Mouse (Mus musculus) heart, postnatal 14 days (tissue): ENCODE data around the gene Acad8. TPM values are rescaled to one million over a fixed set of nuclear protein-coding genes. Genes with fewer than 3 reads are reported as not detected.

Source experiments
- DNase-seq, 2 experiments: peaks; one replicate each; pipeline ENCODE4 v3.0.0; 2021 to 2022
- intact Hi-C: fragments of 180-260 bp; cut with DNase I; formaldehyde crosslinking; loops from one replicate; pipeline ENCODE4 v1.15.1; 2025
- total RNA-seq, 2 experiments: library from RNA; stranded (reverse); gene quantifications; 2 replicates each; pipeline ENCODE4 v1.2.3; 2021

Gene Acad8
- total RNA-seq, 2 experiments from 2014 or later, result 53.5 to 55.1 TPM

- no peak for DNase-seq
- intact Hi-C loops, result no loop called here
These were observed 9.2 kb downstream of the Acad8 start for GRCm38 (mm10) chr9:26990181-26990580.

GRCm38 (mm10) chr9:26985668-26986277 is 13.6 kb downstream of the Acad8 start:
- intact Hi-C loops, result no loop called here
- DNase-seq, result no peak

GRCm38 (mm10) chr9:26985090-26985613 is 14.2 kb downstream of the Acad8 start:
- no peak for DNase-seq

GRCm38 (mm10) chr9:26978776-26979175 is 20.6 kb downstream of the Acad8 start:
- no peak for DNase-seq
- intact Hi-C loops, result no loop called here

More at GRCm38 (mm10) chr9:26985090-26985613, 14.2 kb downstream of the Acad8 start:
- intact Hi-C loops, result no loop called here

DNA sequence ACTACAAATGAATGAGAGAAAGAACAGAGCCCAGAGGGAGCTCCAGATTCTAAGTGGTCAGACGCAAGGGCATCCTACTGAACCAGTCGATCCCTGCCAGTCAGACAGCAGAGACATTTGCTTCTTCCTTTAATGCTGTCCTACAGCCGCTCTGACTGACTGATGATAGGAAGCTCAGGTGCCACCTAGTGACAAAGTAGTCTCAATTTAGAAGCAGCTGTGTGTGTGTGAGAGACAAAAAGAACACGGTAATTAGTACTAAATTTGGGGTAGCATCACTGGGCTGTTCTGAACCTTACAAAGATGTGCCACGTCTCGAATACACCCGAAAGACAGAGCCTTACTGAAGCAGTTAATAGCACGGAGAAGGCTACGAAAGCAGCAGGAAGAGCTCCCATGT is 21.6 kb downstream of the Acad8 start:
- intact Hi-C loops, result no loop called here

DNA sequence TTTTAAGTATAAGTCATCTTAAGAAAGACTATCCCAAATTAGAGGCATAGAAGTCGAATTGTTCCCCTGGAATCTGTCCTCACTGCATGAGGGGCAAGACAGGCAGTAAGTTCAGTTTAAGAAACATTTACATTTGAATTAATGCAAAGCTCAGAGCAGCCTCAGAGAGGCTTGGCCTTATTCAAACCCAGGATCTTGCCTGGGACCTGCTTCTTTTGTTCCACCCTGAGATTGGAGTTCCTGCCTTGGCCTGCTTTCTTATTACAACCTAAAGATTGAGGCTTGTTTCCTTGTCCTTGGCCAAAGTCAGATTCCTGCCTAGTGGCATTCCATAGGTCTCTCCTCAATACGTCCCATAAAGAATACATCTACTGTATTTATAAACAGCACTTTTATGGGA is 51.6 kb downstream of the Acad8 start:
- DNase-seq, result no peak
- intact Hi-C loops, result no loop called here

More for the DNA sequence above, 21.6 kb downstream of the Acad8 start:
- no peak for DNase-seq

DNA sequence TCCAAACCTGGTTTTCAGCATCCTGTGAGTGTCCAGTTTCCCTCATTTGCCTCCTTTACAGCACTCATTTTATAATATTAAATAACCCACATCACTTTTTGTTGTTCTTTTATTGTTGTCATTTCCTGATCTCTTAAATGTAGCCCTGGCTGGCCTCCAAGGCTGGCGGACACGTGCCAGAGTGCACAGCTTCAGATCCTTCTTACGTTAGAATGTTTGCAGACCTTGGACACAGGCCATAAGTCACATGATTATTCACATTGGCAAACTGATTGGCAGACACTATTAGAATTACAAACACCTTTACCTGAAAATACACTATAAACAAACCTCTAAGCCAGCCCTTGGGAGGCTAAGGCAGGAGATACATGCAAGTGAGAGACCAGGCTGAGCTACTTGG is 75.2 kb downstream of the Acad8 start:
- DNase-seq, result peak; percentile 16 to 31
- intact Hi-C loops, result no loop called here

Other genes starting within 250 kb of the Acad8 start
- gene Glb1l2, start 193.1 kb downstream of the Acad8 start, total RNA-seq, result 1 to 10 TPM in 1 of 2 experiments, under 1 TPM in 1; 0.66 to 1.8 TPM
- under 1 TPM in 1 of 2 experiments, not detected in 1; 0.17 TPM for gene Glb1l3, start 138.7 kb downstream of the Acad8 start, total RNA-seq
- gene Gm1110, start 76.5 kb downstream of the Acad8 start, total RNA-seq, result not detected
- gene Thyn1, start 144 bp upstream of the Acad8 start, total RNA-seq, result 10 to 100 TPM; 23.4 to 24.5 TPM
- 10 to 100 TPM; 31.0 to 31.3 TPM for gene Vps26b, start 30.5 kb upstream of the Acad8 start, total RNA-seq
- gene Ncapd3, start 30.6 kb upstream of the Acad8 start, total RNA-seq, result 10 to 100 TPM; 13.2 to 13.8 TPM
- gene Jam3, start 155.9 kb upstream of the Acad8 start, total RNA-seq, result 10 to 100 TPM; 16.8 to 17.3 TPM